Mouse (Mus musculus) kidney, adult 2 months (tissue): ENCODE measurements around the gene Brd4. TPM values are rescaled to one million over a fixed set of nuclear protein-coding genes. Genes with fewer than 3 reads are reported as not detected.

Experiments
- DNase-seq: peaks from one replicate; pipeline ENCODE4 v3.0.0; 2021
- H3K27ac ChIP-seq: fragments of 200-500 bp; 2 replicates; pipeline ENCODE4 v1.5.1; 2012; ENCODE audit warnings: low read depth, low read length, control low read depth, inconsistent platforms; ENCODE audit not compliant: insufficient read depth
- H3K27me3 ChIP-seq: fragments of 200-500 bp; replicated peaks from 2 replicates; pipeline ENCODE4 v1.6.1; 2012; ENCODE audit warnings: mild to moderate bottlenecking, moderate library complexity, low read length, inconsistent platforms; ENCODE audit not compliant: control insufficient read depth, insufficient read depth
- H3K36me3 ChIP-seq: fragments of 200-500 bp; 2 replicates; pipeline ENCODE4 v1.6.1; 2012; ENCODE audit warnings: mild to moderate bottlenecking, moderate library complexity, low read length, inconsistent platforms; ENCODE audit not compliant: control insufficient read depth, insufficient read depth
- H3K4me1 ChIP-seq: fragments of 200-500 bp; 2 replicates; pipeline ENCODE4 v1.6.1; 2011; ENCODE audit warnings: low read length; ENCODE audit not compliant: control insufficient read depth, insufficient read depth
- H3K4me3 ChIP-seq: fragments of 200-500 bp; 2 replicates; pipeline ENCODE4 v1.5.1; 2011; ENCODE audit warnings: mild to moderate bottlenecking, low read depth, low read length, control low read depth; ENCODE audit not compliant: insufficient read depth
- CTCF ChIP-seq: fragments of 200-500 bp; conservative IDR thresholded peaks from 2 replicates; pipeline ENCODE4 v1.5.1; 2011; ENCODE audit warnings: low read depth, mild to moderate bottlenecking, control low read depth, low read length, moderate library complexity, mixed read lengths; ENCODE audit not compliant: insufficient read depth, insufficient read length
- POLR2A ChIP-seq: fragments of 200-500 bp; IDR thresholded peaks from one replicate; pipeline ENCODE4 v1.6.1; 2011; ENCODE audit warnings: low read depth, low read length, control low read depth
- WGBS: fragments of 180-500 bp; shearing (Covaris S2); methylation state at CpG from one replicate; pipeline ENCODE4 v1.1.7; 2018; 5-methylcytosine and 5-hydroxymethylcytosine counted together
- polyA plus RNA-seq: library from polyadenylated mRNA; depleted of rRNA; stranded (reverse); fragments of >200 nt; gene quantifications from 2 replicates; pipeline ENCODE4 v1.2.3, GENCODE M21; 2012; rRNA removed

Brd4 gene
- polyA plus RNA-seq, result 27.0 and 33.7 TPM in 2 replicates

- 1% methylated on average over 93 of the region's 100 CpGs for WGBS
These were observed at the start of gene Brd4 for GRCm38 (mm10) chr17:32284262-32285137. Gene Brd4, minus strand, starts transcription at chr17:32284722.

DNA sequence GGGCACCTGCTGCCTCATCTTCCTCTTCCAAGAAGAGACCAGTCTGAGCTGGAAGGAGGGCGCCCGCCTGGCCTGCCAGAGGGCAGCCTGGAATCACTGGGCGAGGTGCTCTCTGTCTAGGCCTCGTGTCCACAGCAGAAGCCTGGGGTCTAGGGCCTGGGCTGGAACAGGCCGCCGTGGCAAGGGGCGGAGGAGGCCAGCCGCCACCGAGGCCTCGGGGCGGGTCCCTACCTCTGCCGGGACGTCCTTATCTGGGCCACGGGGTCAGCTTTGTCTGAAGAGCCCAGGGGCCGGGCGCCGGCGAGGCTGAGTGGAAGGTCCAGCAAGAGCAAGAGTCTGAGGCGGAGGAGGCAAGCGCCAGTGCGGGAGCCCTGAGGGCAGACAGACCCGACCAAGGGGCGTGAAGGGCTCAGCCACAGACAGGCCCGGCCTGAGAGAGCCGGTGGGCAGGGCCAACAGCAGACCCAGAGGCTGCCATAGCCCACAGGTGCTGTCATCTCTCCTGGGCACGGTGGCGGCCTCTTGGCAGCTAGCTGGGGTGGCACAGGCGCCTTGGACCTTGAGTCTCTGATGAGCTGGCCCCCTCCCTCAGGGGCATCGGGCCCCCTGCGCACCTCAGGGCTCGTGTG lies 49.3 kb upstream of the Brd4 start:
- H3K27ac ChIP-seq, result no peak overlapping the region
- 81% methylated on average over 31 of the region's 31 CpGs for WGBS
- no peaks in the 10 kb centered on the region for H3K4me1 ChIP-seq
- peaks cover 6% of the 10 kb centered on the region for H3K36me3 ChIP-seq
- no peak overlapping the region for H3K4me3 ChIP-seq
- H3K27me3 ChIP-seq, result no peaks in the 10 kb centered on the region
- DNase-seq, result no peak
- no peak for TF ChIP-seq CTCF
- no peak for TF ChIP-seq POLR2A

More at GRCm38 (mm10) chr17:32284262-32285137, at the start of gene Brd4:
- DNase-seq, result peak; percentile 94
- H3K36me3 ChIP-seq, result no peaks in the 10 kb centered on the region
- peak within 1 kb of the TSS; percentile 98 for H3K27ac ChIP-seq
- H3K4me3 ChIP-seq, result peak within 1 kb of the TSS; percentile 96
- H3K27me3 ChIP-seq, result no peaks in the 10 kb centered on the region
- TF ChIP-seq POLR2A (peak; percentile 15), CTCF (no peak)
- peaks cover 8% of the 10 kb centered on the region for H3K4me1 ChIP-seq

GRCm38 (mm10) chr17:32327501-32327900 lies 43.0 kb upstream of the Brd4 start:
- DNase-seq, result peak; percentile 27
- no peaks in the 10 kb centered on the region; the same call in none of the 2 replicates for H3K36me3 ChIP-seq
- H3K4me3 ChIP-seq, result no peak overlapping the region
- H3K4me1 ChIP-seq, result peaks cover 6% of the 10 kb centered on the region; the same call in 1 of the 2 replicates
- peak overlapping the region; percentile 60; the same call in 1 of the 2 replicates for H3K27ac ChIP-seq
- no peak for TF ChIP-seq CTCF
- no peak for TF ChIP-seq POLR2A
- H3K27me3 ChIP-seq, result no peaks in the 10 kb centered on the region

- Histone ChIP-seq H3K27me3 (no peaks in the 10 kb centered on the region), H3K4me1 (peaks cover 6% of the 10 kb centered on the region; the same call in 1 of the 2 replicates), H3K27ac (no peak overlapping the region), H3K4me3 (no peak overlapping the region), H3K36me3 (no peaks in the 10 kb centered on the region; the same call in 1 of the 2 replicates)
- no peak for DNase-seq
- WGBS, result 94% methylated on average over 1 of the region's 1 CpGs
- no peak for TF ChIP-seq CTCF
- TF ChIP-seq POLR2A, result no peak
These were observed 38.3 kb upstream of the Brd4 start for GRCm38 (mm10) chr17:32322809-32323208.

DNA sequence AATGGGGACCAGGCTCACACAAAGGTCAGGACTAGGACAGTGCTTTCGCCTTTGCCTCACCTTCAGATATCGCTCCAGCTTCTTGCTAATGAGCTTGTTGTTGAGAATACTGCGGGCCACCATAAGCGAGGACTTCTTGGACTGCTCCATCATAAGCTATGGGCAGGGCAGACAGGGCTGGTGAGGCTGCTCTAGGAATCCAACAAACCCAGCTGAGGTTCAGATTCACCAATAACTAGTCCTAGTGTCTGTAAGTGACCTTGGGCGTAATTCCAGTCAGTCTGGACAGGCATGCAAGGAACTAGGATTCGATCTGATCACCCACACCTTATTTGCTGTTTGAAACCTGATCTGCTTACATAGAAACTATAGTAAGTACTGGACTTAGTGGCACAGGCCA lies 37.3 kb upstream of the Brd4 start:
- peak overlapping the region; percentile 63 for H3K27ac ChIP-seq
- no peaks in the 10 kb centered on the region for H3K27me3 ChIP-seq
- peak; percentile 24 for DNase-seq
- H3K4me1 ChIP-seq, result no peaks in the 10 kb centered on the region; the same call in 1 of the 2 replicates
- peak overlapping the region; percentile 74 for H3K4me3 ChIP-seq
- H3K36me3 ChIP-seq, result no peaks in the 10 kb centered on the region; the same call in 1 of the 2 replicates
- WGBS, result 10% methylated on average over 6 of the region's 6 CpGs
- TF ChIP-seq CTCF (no peak), POLR2A (no peak)

DNA sequence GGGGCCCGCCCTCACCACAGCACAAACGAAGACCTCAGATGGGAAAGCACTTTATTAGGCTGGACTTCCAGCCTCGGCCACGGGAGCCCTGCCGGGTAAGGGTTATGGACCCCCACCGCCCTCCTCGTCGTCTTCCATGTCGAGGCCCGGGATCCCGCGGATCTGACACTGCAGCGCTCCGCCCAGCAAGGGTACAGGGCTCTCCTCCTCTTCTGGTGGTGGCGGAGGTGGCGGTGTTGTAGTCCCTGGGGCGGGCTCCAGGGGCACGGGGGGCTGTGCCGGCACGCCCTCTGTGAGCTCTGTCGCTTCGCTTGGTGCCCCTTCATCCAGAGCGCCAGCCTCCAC lies 36.8 kb upstream of the Brd4 start:
- Histone ChIP-seq H3K27me3 (no peaks in the 10 kb centered on the region), H3K4me1 (no peaks in the 10 kb centered on the region; the same call in 1 of the 2 replicates), H3K4me3 (peak overlapping the region; percentile 74), H3K27ac (peak overlapping the region; percentile 63), H3K36me3 (no peaks in the 10 kb centered on the region; the same call in 1 of the 2 replicates)
- no peak for DNase-seq
- TF ChIP-seq POLR2A (no peak), CTCF (no peak)
- 1% methylated on average over 23 of the region's 23 CpGs for WGBS
